Mouse (Mus musculus): Measurements from ENCODE around the gene Tmbim6.
"Not testable (repeated sequence)": the region's sequence is repeated elsewhere in the genome, so short reads cannot be mapped to it uniquely, and the experiment has no call there.

The Tmbim6 gene

GRCm38 (mm10) chr15:99416957-99417356, 24.3 kb downstream of the Tmbim6 start:
- in situ Hi-C loops (cut with MboI, MseI) = no loop called here

DNA sequence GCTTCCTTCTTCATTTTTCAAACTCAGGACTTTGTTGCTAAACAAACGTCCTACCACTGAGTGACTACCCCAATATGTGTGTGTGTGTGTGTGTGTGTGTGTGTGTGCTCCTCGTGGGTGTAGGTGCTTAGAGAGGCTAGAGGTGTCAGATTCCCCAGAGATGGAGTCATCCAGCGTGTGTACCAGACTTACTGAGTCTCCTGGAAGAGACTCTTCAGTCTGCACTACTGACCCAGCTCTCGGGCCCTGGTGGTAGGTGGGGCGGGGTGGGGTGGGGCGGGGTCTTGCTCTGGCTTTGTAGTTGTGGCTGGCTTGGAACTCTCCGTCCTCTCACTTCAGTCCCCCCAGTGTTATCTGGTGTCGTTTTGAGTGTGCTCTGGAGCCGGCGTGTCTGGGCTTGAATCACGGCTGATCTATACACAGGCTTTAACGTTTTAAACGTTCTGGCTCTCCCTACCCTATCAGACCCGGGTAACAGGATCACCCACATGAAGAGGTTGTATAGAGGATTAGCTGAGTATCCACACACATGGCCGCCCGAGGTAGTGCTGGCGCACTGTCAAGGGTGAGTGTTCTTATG, 25.1 kb downstream of the Tmbim6 start:
- in situ Hi-C loops (cut with MboI, MseI) = no loop called here

DNA sequence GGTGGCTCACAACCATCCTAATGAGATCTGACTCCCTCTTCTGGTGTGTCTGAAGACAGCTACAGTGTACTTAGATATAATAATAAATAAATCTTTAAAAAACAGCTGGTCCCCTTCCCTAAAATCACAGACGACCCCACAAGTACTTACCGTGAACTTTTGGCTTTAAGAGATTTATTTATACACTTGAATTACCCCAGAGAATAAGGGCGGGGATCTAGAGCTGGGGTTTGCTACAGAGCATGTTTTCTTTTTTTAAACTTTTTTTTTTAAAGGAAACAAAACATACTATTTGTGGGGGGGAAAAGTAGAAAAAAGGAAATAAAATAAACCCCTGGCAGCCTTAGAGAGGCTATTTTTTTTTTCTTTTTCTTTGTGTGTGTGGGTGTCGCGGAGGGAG, 27.4 kb downstream of the Tmbim6 start:
- in situ Hi-C loops (cut with MboI, MseI) = no loop called here

- in situ Hi-C loops (cut with MboI, MseI) = no loop called here
These were observed 27.9 kb downstream of the Tmbim6 start for GRCm38 (mm10) chr15:99420521-99421014.

GRCm38 (mm10) chr15:99421152-99421551, 28.5 kb downstream of the Tmbim6 start:
- in situ Hi-C loops (cut with MboI, MseI) = no loop called here

GRCm38 (mm10) chr15:99421676-99422075, 29.0 kb downstream of the Tmbim6 start:
- in situ Hi-C loops (cut with MboI, MseI) = no loop called here

DNA sequence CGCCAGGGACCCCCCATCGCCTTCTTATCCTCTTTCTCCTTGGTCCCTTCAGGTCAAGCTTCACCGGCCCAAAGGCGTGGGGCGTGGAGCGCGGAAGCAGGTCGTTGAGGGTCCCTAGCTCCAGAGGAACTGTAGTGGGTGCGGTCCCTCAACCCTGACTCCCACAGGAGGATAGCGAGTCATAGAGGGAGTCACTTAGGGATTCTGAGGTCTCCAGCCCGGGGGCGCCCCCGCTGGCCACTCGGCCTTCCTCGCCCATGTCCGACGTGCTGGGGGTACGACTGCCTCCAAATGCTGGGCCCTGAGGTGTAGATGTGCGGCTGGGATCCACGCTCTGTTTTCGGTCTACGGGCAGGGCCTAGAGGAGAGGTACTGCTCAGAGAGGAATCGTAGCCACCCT, 29.9 kb downstream of the Tmbim6 start:
- in situ Hi-C loops (cut with MboI, MseI) = no loop called here

- in situ Hi-C loops (cut with MboI, MseI) = no loop called here
These were observed 30.4 kb downstream of the Tmbim6 start for GRCm38 (mm10) chr15:99423131-99423530.

DNA sequence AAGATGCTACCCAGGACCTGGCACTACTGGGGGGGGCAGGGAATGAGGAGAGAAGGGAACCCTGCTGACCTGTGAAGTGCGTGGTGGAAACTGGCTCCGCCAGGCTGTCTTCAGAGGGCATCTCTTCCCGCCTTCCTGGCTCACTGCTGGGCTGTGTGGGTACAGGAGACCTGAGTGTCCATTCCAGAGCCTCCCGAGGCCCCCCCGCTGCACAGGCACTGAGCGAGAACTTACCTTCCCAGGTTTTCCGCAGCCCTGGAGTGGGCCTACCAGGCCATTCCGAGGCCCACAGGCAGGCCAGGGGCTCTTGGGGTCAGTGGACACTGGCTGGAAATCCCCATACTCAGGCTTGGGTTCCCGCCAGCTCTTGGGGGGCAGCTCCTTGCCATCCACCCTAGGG, 31.2 kb downstream of the Tmbim6 start:
- in situ Hi-C loops (cut with MboI, MseI) = no loop called here

GRCm38 (mm10) chr15:99430394-99430793, 37.7 kb downstream of the Tmbim6 start:
- in situ Hi-C loops (cut with MboI, MseI) = loop anchor here (5.0 kb wide), 1 partner anchor 37 kb away; no protein-coding TSS in a partner anchor

DNA sequence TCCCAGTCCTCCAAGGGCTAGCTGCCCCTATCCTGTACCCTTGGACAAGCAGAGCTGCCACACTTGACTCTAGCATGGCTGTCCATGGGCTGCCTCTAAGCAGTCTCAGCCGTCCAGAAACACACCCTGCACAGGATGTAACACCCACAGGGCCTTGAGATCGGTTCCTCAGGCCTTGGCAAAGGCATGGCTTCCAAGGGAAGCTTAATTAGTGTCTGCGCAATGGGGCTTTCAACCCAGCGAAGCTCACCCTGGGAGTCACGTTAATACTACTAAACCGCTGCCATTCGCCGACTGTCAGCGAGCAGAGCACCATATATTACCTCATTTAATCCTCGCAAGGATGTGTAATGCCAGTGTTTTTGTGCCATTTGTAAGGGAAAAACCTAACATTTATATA, 38.4 kb downstream of the Tmbim6 start:
- in situ Hi-C loops (cut with MboI, MseI) = loop anchor here (5.0 kb wide), 1 partner anchor 36 kb away; no protein-coding TSS in a partner anchor

DNA sequence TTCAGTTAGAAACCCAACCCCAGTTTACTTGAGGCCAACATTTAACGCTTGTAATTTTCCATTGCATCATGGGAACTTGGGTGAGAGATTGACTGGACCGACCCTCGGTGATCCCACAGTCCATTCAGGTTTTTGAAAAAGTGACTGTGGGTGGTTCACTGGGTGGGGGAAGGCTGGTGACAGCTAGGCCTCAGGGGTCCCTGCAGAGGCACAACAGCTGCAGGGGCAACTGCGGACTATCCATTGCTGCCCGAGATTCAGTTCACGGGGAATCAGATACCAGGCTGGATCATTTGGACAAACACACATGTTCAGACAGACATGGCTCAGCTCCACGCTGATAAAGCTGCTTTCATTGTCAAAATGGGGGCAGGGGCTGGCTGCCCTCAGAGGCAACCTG, 38.8 kb downstream of the Tmbim6 start:
- in situ Hi-C loops (cut with MboI, MseI) = loop anchor here (5.0 kb wide), 1 partner anchor 36 kb away; no protein-coding TSS in a partner anchor

GRCm38 (mm10) chr15:99431967-99432366, 39.3 kb downstream of the Tmbim6 start:
- in situ Hi-C loops (cut with MboI, MseI) = loop anchor here (5.0 kb wide), 1 partner anchor 35 kb away; no protein-coding TSS in a partner anchor

- in situ Hi-C loops (cut with MboI, MseI) = loop anchor here (5.0 kb wide), 1 partner anchor 34 kb away; no protein-coding TSS in a partner anchor
These were observed 40.5 kb downstream of the Tmbim6 start for GRCm38 (mm10) chr15:99433081-99433718.

- in situ Hi-C loops (cut with MboI, MseI) = loop anchor here (5.0 kb wide), 1 partner anchor 33 kb away; no protein-coding TSS in a partner anchor
These were observed 41.2 kb downstream of the Tmbim6 start for GRCm38 (mm10) chr15:99433913-99434312.

- in situ Hi-C loops (cut with MboI, MseI) = no loop called here
These were observed 46.5 kb downstream of the Tmbim6 start for GRCm38 (mm10) chr15:99438966-99439698.

GRCm38 (mm10) chr15:99440112-99440815, 47.6 kb downstream of the Tmbim6 start:
- in situ Hi-C loops (cut with MboI, MseI) = no loop called here

- in situ Hi-C loops (cut with MboI, MseI) = no loop called here
These were observed 48.3 kb downstream of the Tmbim6 start for GRCm38 (mm10) chr15:99440816-99441457.

DNA sequence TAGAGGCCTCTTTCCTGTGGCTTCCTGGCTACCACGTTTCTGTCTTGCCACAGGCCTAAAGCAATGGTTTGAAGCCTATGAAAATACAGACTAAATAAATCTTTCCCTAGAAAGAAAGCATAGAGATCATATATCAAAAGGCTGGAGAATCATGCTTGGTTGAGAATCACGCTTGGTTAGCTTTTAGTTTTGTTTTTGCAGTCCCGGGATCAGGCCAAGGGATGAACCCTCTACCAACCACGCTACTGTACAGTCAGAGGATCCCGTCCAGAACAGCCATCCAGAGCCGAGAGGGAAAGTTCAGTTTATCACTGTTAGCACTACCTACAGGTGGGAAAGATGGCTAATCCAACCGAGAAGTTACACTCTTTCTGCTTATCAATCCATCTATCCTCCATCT, 49.7 kb downstream of the Tmbim6 start:
- in situ Hi-C loops (cut with MboI, MseI) = no loop called here

DNA sequence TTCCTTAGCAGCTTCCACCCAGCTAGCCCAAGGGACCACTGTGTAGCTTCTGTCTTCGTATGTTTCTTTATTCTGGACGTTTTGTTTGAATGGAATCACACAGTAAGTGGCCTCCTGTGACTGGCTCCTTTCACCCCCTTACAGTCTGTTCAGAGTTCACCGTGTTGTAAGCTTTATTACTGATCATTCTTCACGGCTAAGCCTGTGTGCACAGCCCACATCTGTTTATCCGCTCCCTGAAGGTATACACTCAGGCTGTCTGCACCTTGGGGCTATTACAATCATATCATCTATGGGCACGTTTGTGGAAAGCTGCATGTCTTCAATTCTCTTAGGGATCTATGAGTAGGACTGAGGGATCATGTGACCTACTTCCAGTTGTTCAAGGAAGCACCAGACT, 52.9 kb downstream of the Tmbim6 start:
- in situ Hi-C loops (cut with MboI, MseI) = no loop called here

- in situ Hi-C loops (cut with MboI, MseI) = not testable (repeated sequence)
These were observed 53.5 kb downstream of the Tmbim6 start for GRCm38 (mm10) chr15:99446136-99446535.

All from regulatory T cell (primary cell).